Mouse (Mus musculus) MEL (cell line): ENCODE data around the gene Naa20.

Source experiments
- CHD2 ChIP-seq: IDR thresholded peaks from 2 replicates; pipeline ENCODE4 v1.6.1; 2011; ENCODE audit warnings: low read length, improper control_type of control experiment
- CTCF ChIP-seq, 3 experiments: IDR thresholded peaks in 2 of 3; conservative IDR thresholded peaks in 1 of 3; 2 replicates each; pipeline ENCODE4 v1.5.1; 2011 to 2012; ENCODE audit warnings: low read length in 3 of 3, low read depth in 2 of 3, mild to moderate bottlenecking in 2 of 3, improper control_type of control experiment in 1 of 3, inconsistent platforms in 1 of 3, mixed read lengths in 1 of 3, moderate library complexity in 1 of 3; ENCODE audit not compliant: control insufficient read depth in 1 of 3, insufficient read depth in 1 of 3, poor library complexity in 1 of 3, severe bottlenecking in 1 of 3
- GABPA ChIP-seq: IDR thresholded peaks from 2 replicates; pipeline ENCODE4 v1.6.1; 2012; ENCODE audit warnings: low read depth, mild to moderate bottlenecking, inconsistent platforms, low read length, improper control_type of control experiment, moderate library complexity
- GATA1 ChIP-seq: IDR thresholded peaks from 2 replicates; pipeline ENCODE4 v1.6.1; 2011; ENCODE audit warnings: low read depth, low read length, improper control_type of control experiment
- KAT2A ChIP-seq: conservative IDR thresholded peaks from 2 replicates; pipeline ENCODE4 v1.6.1; 2012; ENCODE audit warnings: low read depth, low read length, improper control_type of control experiment, inconsistent platforms
- MEF2A ChIP-seq: IDR thresholded peaks from 2 replicates; pipeline ENCODE4 v1.6.1; 2014; ENCODE audit warnings: low read depth, mild to moderate bottlenecking, inconsistent platforms, low read length, improper control_type of control experiment; ENCODE audit not compliant: poor library complexity, insufficient replicate concordance, severe bottlenecking; ENCODE audit errors: extremely low read depth
- POLR2A ChIP-seq, 2 experiments: IDR thresholded peaks; 2 replicates each; pipeline ENCODE4 v1.6.1; 2011 to 2012; ENCODE audit warnings: low read length in 2 of 2, mild to moderate bottlenecking in 2 of 2, control low read depth in 1 of 2, improper control_type of control experiment in 1 of 2, low read depth in 1 of 2, moderate library complexity in 1 of 2; ENCODE audit not compliant: control insufficient read depth in 1 of 2, insufficient read depth in 1 of 2, poor library complexity in 1 of 2
- TAL1 ChIP-seq: IDR thresholded peaks from 2 replicates; pipeline ENCODE4 v1.6.1; 2012; ENCODE audit warnings: mild to moderate bottlenecking, inconsistent platforms, low read length, moderate library complexity, mixed read lengths
- USF1 ChIP-seq: IDR thresholded peaks from 2 replicates; pipeline ENCODE4 v1.6.1; 2014; ENCODE audit warnings: low read depth, mild to moderate bottlenecking, inconsistent platforms, low read length, improper control_type of control experiment, moderate library complexity
- USF2 ChIP-seq, 2 experiments: IDR thresholded peaks; 2 replicates each; pipeline ENCODE4 v1.6.1; 2011 to 2012; ENCODE audit warnings: improper control_type of control experiment in 2 of 2, low read length in 2 of 2, borderline replicate concordance in 1 of 2, inconsistent platforms in 1 of 2, low read depth in 1 of 2, mild to moderate bottlenecking in 1 of 2; ENCODE audit not compliant: insufficient read depth in 1 of 2
- ZKSCAN1 ChIP-seq: IDR thresholded peaks from 2 replicates; pipeline ENCODE4 v1.6.1; 2012; ENCODE audit warnings: low read depth, mild to moderate bottlenecking, inconsistent platforms, low read length, improper control_type of control experiment, moderate library complexity

- TF ChIP-seq MEF2A (no peak), USF2 (IDR thresholded peaks at IDR 0.05; ENCODE audit: borderline replicate concordance in 1 of 2, insufficient read depth in 1 of 2, low read depth in 1 of 2, low read length in 2 of 2) (no peak), POLR2A (IDR thresholded peaks at IDR 0.05; ENCODE audit: control insufficient read depth in 1 of 2, insufficient read depth in 1 of 2, low read depth in 1 of 2, low read length in 2 of 2, poor library complexity in 1 of 2) (no peak), CTCF (IDR thresholded peaks at IDR 0.05 in 2 of 3, conservative IDR thresholded peaks at IDR 0.05 in 1 of 3; ENCODE audit: control insufficient read depth in 1 of 3, insufficient read depth in 1 of 3, low read depth in 2 of 3, low read length in 3 of 3, poor library complexity in 1 of 3, severe bottlenecking in 1 of 3) (no peak), ZKSCAN1 (no peak), GABPA (no peak), CHD2 (no peak), KAT2A (no peak), GATA1 (no peak), TAL1 (no peak), USF1 (no peak)
Observed at GRCm38 (mm10) chr2:145901861-145902260, at the start of gene Naa20.
